Mouse (Mus musculus) left cerebral cortex, postnatal 25 days (tissue): Measurements from ENCODE around the gene Krt8. TPM values are rescaled to one million over a fixed set of nuclear protein-coding genes. Genes with fewer than 3 reads are reported as not detected.

ENCODE experiments used
- DNase-seq, 2 experiments: peaks; one replicate each; pipeline ENCODE4 v3.0.0; 2022; ENCODE audit warnings: low spot score in 2 of 2, mixed read lengths in 1 of 2
- intact Hi-C: fragments of 180-260 bp; cut with DNase I; formaldehyde crosslinking; loops from one replicate; pipeline ENCODE4 v1.15.1; 2025
- total RNA-seq, 2 experiments: library from RNA; stranded (reverse); gene quantifications; 2 replicates each; pipeline ENCODE4 v1.2.3; 2021

Krt8 gene
- total RNA-seq = under 1 TPM in 1 of 2 experiments, not detected in 1; 0.32 TPM

DNA sequence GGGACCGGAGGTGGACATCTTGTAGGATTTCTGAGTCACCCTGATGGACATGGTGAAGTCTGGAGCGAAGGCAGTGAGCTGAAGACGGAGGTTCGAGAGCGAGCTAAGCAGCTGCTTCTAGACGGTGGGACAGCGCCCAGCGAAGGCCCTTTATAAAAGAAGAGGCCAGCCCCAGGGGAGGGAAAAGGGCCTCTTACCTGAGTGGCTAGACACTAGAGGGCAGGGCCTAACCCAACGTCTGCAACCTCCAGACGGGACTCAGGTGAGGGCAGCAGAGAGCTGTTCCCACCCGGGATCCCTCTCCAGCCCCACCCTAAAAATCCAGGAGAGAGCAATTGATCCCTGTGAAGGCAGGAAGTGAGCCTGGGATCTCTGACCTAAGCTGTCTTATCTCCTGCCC is at the start of gene Krt8:
TSS of gene Krt8 (minus strand) at position 294 of the 400 bp plus-strand sequence.
- intact Hi-C loops = no loop called here
- no peak for DNase-seq

DNA sequence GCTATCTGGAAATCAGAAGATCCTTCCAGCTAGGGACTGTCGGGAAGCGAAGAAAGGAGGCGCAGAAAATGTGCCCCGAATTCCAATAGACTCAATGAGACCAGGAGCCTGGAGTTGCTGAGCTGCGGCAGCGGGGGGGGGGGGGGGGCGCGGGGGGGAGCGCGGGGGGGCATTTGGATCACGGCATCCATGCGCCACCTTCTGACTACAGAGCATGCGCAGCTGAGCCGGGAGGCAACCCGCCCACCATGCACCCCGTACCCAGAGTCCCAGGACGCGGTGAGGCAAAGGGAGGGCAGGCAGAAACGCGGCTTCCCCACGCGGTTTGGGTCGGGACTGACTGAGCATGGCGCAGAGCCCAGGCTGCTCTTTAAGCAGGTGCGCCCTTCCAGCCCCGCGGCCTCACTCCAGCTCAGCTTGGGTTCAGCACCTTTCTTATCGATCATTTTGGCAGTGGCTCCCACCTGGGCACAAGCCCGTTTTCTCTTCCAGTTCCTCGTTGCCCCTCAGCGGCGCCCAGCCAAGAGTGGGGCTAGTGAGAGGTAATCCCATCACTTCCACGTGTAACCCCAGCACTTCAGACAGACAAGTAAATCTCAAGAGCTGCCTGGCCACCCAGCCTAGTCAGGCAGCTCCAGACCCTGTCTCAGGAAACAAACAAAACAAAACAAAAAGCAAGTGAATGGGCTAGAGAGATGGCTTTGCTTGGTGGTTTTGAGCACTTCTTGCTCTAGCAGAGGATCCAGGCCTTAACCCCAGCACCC is 47.8 kb upstream of the Krt8 start:
- peak; percentile 41 to 64 for DNase-seq
- intact Hi-C loops = no loop called here

DNA sequence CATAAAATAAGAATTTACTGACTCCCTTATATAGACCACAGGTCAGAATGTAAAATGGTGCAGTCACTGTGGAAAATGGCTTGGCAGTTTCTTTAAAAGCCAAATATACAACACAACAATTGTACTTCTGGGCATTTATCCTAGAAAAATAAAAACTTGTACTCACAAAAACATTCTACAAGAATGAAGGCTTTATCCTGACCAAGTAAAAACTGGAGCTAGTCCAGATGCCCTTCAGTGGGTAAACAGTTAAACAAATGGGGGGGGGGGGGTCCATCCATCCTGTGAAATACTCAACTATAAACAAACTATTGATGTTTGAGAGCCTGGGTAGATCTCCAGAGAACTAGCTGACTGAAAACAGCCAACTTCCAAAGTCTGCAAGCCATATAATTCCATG is 45.6 kb upstream of the Krt8 start:
- DNase-seq = no peak
- intact Hi-C loops = no loop called here

GRCm38 (mm10) chr15:102048006-102048405 is 43.7 kb upstream of the Krt8 start:
- intact Hi-C loops = no loop called here
- DNase-seq = no peak

GRCm38 (mm10) chr15:102045691-102046090 is 41.4 kb upstream of the Krt8 start:
- intact Hi-C loops = no loop called here
- no peak for DNase-seq

GRCm38 (mm10) chr15:102044745-102045144 is 40.5 kb upstream of the Krt8 start:
- intact Hi-C loops = no loop called here
- no peak for DNase-seq

GRCm38 (mm10) chr15:102041951-102042350 is 37.7 kb upstream of the Krt8 start:
- intact Hi-C loops = no loop called here
- no peak for DNase-seq

DNA sequence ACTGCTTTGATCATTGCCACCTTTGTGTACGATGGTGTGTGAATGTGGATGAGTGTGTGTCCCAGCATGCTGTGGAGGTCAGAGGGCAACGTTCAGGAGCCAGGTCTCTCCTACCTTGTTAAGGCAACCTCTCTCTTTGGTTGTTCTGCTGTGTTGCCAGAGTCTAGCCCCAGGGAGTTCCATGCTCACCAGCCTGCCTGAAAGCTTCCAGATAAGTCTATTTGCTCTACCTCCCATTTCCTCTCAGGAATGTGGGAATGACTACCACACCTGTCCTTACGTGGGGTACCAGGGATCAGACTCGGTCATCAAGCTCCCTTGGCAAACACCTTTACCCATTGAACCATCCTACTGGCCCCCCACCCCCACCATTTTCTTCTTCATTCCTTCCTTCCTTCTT is 36.0 kb upstream of the Krt8 start:
- DNase-seq = no peak
- intact Hi-C loops = no loop called here

DNA sequence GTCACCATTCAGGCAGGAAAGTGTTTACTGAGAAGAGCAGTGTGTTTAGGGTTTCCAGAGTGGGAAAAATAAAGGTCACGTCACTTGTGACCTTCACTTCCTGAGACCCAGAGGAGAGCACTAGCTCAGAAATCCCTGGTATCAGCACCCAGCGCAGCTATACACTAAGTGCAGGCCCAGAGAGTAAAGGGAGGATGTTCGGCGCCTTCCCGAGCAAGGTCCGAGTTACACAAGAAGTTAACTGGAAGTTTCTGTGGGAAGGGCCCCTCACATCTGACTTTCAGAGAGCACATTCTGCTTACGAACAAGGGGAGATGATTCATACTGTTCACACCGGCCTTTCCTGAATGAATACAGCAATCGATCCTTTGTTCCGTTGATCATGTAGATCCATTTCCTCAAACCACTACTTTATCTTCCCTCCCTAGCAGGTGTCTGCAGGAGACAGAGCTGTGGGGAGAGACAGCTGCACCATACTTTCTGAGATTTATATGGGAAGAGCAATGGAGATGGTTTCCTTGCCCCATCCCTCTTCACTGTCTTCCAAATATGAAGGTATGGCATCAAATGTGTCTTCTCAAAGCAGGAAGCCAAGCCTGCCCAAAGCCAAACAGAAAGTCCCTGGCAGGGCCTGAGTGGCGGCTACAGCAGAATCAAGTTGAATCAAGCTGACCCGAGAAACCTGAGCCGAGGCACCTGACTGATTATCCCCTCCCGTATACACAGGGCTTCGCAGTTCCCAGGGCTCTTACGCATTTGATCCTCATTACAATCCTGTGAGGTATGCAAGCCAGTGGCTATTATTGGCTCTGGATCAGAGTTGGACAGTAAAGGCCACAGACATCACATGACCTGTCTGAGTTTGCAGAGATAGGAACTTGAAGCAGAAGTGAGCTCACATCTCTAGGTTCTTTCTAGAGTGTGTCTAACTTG is 30.1 kb upstream of the Krt8 start:
- intact Hi-C loops = no loop called here
- no peak for DNase-seq

DNA sequence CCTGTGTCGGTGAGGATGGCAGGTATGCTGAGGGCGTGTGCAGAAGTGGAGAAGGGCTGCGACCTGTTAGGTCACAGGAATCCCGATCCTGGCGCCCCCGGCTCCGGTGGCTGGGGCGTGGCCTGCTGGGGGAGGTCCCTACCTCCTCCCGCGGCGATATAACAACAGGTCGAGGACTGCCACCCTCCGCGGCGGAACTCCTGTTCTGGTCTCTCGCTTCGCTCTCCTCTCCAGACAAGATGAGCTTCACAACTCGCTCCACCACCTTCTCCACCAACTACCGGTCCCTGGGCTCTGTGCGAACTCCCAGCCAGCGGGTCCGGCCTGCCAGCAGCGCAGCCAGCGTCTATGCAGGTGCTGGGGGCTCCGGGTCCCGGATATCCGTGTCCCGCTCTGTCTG is 23.8 kb upstream of the Krt8 start, which contains the start of gene Krt18:
TSS of gene Krt18 (plus strand) at position 141 of the 400 bp plus-strand sequence.
- no peak for DNase-seq
- intact Hi-C loops = no loop called here

DNA sequence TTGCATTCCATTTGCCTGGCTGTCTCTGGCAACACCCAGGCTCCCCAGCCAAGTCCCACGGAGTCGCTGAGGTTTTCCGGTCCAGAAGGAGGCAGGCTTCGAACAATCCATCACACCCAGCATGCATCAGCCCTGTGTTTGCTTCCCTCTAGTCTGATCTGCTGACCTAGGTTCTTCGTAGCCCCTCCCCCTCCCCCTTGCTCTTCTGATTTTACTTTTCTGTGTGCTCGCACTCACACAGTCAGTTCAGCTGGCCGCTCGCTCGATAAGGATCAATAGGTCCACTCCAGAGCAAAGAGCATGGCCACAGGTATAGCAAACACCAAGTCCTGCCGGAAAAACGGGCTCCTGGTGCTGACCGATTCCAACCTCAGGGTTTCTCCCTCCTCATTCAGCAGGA is 22.1 kb upstream of the Krt8 start:
- intact Hi-C loops = no loop called here
- no peak for DNase-seq

GRCm38 (mm10) chr15:102025136-102025872 is 21.0 kb upstream of the Krt8 start:
- DNase-seq = no peak
- intact Hi-C loops = no loop called here

GRCm38 (mm10) chr15:102023888-102024287 is 19.6 kb upstream of the Krt8 start:
- intact Hi-C loops = no loop called here
- no peak for DNase-seq

DNA sequence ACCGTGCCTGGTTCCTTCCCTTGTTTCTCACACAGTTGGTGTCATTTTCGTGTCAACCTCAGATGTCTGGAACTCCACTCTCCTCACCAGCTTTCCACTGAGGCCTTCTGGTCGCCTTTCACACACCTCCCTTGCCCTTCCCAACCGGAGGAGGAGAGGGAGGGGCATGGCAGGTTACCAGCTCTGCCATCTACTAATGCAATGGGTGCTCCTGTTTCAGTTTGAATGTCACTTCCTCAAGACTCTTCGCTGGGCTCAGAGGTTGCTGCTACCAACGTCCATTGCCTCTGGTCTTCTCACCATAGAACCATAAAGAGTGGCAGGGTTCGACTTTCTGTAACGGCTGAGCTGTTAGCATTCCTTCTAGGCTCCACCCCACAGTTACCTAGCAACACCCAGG is 18.2 kb upstream of the Krt8 start:
- no peak for DNase-seq
- intact Hi-C loops = no loop called here

- no peak for DNase-seq
- intact Hi-C loops = no loop called here
Observed at GRCm38 (mm10) chr15:102017918-102018463, 13.7 kb upstream of the Krt8 start.

DNA sequence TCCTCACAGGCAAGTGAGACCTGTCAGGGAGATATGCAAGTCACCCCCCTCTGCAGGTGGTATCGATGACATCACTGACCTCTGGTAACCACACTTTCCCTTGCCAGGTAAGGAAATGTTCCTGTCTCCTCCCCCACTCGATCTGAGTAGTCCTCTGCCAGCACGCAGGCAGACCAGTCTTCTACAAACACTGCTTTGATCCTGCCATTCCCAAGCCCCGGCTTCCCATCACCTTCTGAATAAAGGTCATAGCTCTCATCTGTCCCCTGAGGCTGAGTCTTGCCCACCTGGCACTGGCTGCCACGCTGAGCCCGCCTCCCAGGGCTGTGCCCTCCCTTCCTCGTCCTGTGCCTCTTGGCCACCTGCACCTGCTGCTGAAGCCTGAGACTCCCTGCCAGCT is 12.5 kb upstream of the Krt8 start:
- DNase-seq = no peak
- intact Hi-C loops = no loop called here

GRCm38 (mm10) chr15:102016096-102016495 is 11.8 kb upstream of the Krt8 start:
- no peak for DNase-seq

GRCm38 (mm10) chr15:102014848-102015247 is 10.6 kb upstream of the Krt8 start:
- intact Hi-C loops = no loop called here
- DNase-seq = no peak

More at GRCm38 (mm10) chr15:102016096-102016495, 11.8 kb upstream of the Krt8 start:
- intact Hi-C loops = no loop called here

DNA sequence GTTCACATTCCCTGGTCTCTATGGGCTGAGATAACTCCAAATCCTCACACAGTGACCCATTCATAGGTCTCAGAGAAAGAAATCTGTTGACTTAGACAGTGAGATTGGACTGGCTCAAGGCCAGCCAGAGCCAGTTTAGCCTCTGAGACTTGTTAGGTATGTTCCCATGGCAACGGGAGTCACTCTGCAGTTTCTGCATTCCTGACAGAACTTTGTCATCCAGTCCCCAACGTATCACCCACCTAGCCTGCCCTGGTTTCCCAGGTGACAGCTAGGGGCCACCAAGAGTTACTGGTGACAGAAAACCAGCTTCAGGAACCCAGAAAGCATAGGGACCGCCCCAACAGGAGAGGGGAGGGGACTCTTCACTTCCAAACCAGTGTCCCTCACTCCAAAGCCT is 9.4 kb upstream of the Krt8 start:
- intact Hi-C loops = no loop called here
- peak; percentile 27 to 42 for DNase-seq

DNA sequence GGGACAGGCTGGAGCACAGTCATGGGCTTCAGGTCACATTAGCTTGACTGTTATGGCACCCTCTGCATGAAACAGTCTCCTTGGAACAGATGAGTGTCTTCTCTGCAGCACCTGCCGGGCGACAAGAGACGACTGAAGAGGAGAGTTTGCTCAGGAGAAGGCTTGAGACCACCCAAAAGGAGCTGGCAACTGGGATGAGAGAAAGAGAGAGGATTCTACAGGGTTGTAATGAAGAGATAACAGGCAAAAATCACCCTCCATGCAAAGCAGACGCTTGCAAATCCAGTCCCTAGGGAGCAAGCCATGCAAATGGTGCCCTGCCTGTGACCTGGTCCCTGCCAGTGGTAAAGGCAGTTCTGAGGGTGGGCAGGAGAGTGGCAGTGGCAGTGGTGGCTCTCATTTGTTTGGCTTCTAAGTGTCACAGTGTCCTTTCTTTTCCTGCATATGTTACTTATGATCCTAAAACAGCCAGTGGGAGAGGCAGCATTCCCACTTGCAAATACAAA is 8.0 kb upstream of the Krt8 start:
- DNase-seq = no peak
- intact Hi-C loops = no loop called here
